Mouse (Mus musculus) kidney, embryonic 16.5 days (tissue): Measurements from ENCODE around the gene Tsen54. TPM values are rescaled to one million over a fixed set of nuclear protein-coding genes. Genes with fewer than 3 reads are reported as not detected.

Source experiments
- ATAC-seq: fragments of 200-750 bp; cut with Nextera tagmentation; 2 replicates; pipeline ENCODE4 v1.8.0; 2017; ENCODE audit warnings: moderate TSS enrichment; ENCODE audit not compliant: low FRiP score, low TSS enrichment
- H3K27ac ChIP-seq: fragments of 300-500 bp; sonication (generic); 2 replicates; pipeline ENCODE4 v1.5.1; 2014; ENCODE audit warnings: low read length
- H3K27me3 ChIP-seq: fragments of 300-500 bp; sonication (generic); 2 replicates; pipeline ENCODE4 v1.6.1; 2014; ENCODE audit warnings: low read length, control low read depth, mixed read lengths; ENCODE audit not compliant: insufficient read depth
- H3K36me3 ChIP-seq: fragments of 300-500 bp; sonication (generic); 2 replicates; pipeline ENCODE4 v1.6.1; 2014; ENCODE audit warnings: low read length, control low read depth, mixed read lengths; ENCODE audit not compliant: insufficient read depth
- H3K4me1 ChIP-seq: fragments of 300-500 bp; sonication (generic); 2 replicates; pipeline ENCODE4 v1.6.1; 2014; ENCODE audit warnings: low read length, control low read depth, mixed read lengths; ENCODE audit not compliant: insufficient read depth
- H3K4me2 ChIP-seq: fragments of 300-500 bp; sonication (generic); replicated peaks from 2 replicates; pipeline ENCODE4 v1.6.1; 2014; ENCODE audit warnings: low read depth, low read length
- H3K4me3 ChIP-seq: fragments of 300-500 bp; sonication (generic); 2 replicates; pipeline ENCODE4 v1.5.1; 2014; ENCODE audit warnings: mild to moderate bottlenecking, low read length
- H3K9ac ChIP-seq: fragments of 300-500 bp; sonication (generic); replicated peaks from 2 replicates; pipeline ENCODE4 v1.6.1; 2014; ENCODE audit warnings: low read length
- H3K9me3 ChIP-seq: fragments of 300-500 bp; sonication (generic); 2 replicates; pipeline ENCODE4 v1.6.1; 2016; ENCODE audit warnings: low read length, control low read depth
- WGBS: fragments of 180-500 bp; shearing (Covaris S2); extraction: QIAGEN DNeasy Blood & Tissue Kit; methylation state at CpG from one replicate; pipeline ENCODE4 v1.1.7; 2014; 5-methylcytosine and 5-hydroxymethylcytosine counted together
- polyA plus RNA-seq: library from polyadenylated mRNA; unstranded; fragments of >200 nt; fragmentation: Nextera tagmentation; extraction: Ambion mirVana; gene quantifications from 2 replicates; pipeline ENCODE4 v1.2.1, GENCODE M21; 2015

Gene Tsen54
- 48.1 and 50.2 TPM in 2 replicates for polyA plus RNA-seq

DNA sequence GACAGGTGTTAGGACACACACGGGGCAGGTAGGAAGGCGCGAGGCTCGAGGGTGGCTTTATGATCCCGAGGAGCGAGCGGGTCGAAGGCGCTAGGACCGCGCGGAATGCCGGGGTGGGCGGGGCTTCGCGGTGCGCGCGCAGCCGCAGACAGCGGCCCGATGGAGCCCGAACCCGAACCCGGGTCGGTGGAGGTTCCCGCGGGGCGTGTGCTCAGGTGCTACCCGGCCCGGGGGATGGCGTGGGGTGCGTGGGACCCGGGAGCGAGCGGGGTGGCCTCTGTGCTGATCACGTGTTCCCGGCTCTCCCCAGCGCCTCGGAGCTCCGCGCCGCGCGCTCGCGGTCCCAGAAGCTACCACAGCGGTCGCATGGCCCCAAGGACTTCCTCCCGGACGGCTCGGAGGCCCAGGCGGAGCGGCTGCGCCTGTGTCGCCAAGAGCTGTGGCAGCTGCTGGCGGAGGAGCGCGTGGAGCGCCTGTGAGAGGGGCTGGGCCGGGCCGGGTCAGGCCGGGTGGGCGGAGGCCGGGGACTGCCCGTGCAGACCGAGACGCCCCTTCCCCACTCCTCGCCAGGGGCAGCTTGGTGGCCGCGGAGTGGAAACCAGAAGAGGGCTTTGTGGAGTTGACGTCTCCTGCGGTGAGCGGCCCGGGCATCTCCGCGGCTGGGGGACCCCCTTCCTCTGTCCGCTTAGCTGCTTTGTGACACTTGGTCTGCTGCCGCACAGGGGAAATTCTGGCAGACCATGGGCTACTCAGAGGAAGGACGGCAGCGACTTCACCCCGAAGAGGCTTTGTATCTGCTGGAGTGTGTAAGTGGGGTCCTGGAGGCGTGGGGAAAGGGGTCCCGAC lies at the start of gene Tsen54:
TSS of gene Tsen54 (plus strand) at position 120 of the 846 bp plus-strand sequence.
- Histone ChIP-seq H3K36me3 (peaks cover 16% of the 10 kb centered on the region), H3K27me3 (no peaks in the 10 kb centered on the region), H3K9me3 (no peaks in the 10 kb centered on the region), H3K4me2 (peak within 1 kb of the TSS; percentile 75), H3K4me3 (peak within 1 kb of the TSS; percentile 96), H3K27ac (peak within 1 kb of the TSS; percentile 50), H3K4me1 (peaks cover 45% of the 10 kb centered on the region), H3K9ac (peak within 1 kb of the TSS; percentile 91)
- under 1% methylated on average over 65 of the region's 84 CpGs for WGBS
- peak; percentile 47 for ATAC-seq

DNA sequence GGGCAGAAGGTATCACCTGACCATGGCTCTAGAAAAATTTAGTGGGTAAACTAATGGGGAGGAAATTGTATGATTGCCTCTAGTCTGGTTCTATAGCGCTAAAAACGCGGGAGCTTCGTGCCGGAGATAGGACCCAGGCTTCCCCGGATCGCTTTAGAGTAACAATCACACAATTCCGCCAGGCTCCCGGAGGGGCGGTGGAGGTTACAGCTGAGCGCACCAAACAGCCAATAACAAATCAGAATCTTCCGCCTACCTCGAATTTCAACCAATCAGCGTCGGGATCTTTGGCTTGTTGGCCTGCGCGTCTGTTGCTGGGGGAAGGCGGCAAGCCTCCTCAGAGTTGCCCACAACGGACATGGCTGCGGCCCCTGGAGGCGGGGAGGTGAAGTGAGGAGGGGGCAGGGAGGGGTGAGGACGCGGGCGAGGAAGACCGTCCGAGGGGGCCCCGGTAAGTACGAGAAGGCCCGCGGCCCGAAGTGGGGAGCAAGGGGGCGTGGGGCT lies 49.4 kb upstream of the Tsen54 start, which contains the start of gene Tmem94:
TSS of gene Tmem94 (plus strand) at position 331 of the 504 bp plus-strand sequence.
- WGBS = under 1% methylated on average over 32 of the region's 32 CpGs
- Histone ChIP-seq H3K4me2 (peak within 1 kb of the TSS; percentile 72), H3K36me3 (no peaks in the 10 kb centered on the region), H3K9me3 (no peaks in the 10 kb centered on the region), H3K27me3 (no peaks in the 10 kb centered on the region), H3K27ac (peak within 1 kb of the TSS; percentile 91), H3K4me1 (peaks cover 28% of the 10 kb centered on the region), H3K9ac (peak within 1 kb of the TSS; percentile 93), H3K4me3 (peak within 1 kb of the TSS; percentile 92)
- ATAC-seq = peak; percentile 96

DNA sequence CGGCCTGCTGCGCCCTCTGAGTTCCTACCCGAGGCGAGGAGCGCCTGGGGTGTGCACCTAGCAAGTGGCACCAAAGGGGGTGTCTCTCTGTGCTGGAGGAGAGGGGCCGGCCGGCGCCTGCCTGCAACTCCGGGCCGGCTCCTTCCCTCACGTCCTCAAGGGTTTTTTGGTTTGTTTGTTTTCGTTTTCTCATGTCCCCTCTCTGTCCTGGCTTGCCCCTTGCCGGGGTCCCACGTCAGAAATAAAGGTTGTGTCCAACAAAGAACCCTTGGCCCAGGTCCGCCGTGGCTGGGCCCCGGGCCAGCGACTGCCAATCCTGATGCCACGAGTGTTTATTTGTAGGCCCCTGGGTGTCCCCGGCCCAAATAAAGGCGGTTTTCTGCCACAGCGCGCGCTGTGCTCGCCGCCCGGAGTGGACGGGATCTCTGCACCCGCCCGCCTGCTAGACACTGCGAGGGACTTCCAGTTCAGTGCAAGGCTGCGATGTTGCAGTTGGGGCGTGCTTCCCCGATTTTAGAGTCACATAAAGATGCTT lies 48.9 kb upstream of the Tsen54 start:
- H3K4me3 ChIP-seq = peak overlapping the region; percentile 92
- peak overlapping the region; percentile 91 for H3K27ac ChIP-seq
- H3K4me2 ChIP-seq = peak overlapping the region; percentile 72
- peaks cover 30% of the 10 kb centered on the region for H3K4me1 ChIP-seq
- H3K36me3 ChIP-seq = no peaks in the 10 kb centered on the region
- H3K9ac ChIP-seq = peak overlapping the region; percentile 93
- no peaks in the 10 kb centered on the region for H3K27me3 ChIP-seq
- WGBS = under 1% methylated on average over 34 of the region's 34 CpGs
- ATAC-seq = peak; percentile 87
- no peaks in the 10 kb centered on the region for H3K9me3 ChIP-seq

DNA sequence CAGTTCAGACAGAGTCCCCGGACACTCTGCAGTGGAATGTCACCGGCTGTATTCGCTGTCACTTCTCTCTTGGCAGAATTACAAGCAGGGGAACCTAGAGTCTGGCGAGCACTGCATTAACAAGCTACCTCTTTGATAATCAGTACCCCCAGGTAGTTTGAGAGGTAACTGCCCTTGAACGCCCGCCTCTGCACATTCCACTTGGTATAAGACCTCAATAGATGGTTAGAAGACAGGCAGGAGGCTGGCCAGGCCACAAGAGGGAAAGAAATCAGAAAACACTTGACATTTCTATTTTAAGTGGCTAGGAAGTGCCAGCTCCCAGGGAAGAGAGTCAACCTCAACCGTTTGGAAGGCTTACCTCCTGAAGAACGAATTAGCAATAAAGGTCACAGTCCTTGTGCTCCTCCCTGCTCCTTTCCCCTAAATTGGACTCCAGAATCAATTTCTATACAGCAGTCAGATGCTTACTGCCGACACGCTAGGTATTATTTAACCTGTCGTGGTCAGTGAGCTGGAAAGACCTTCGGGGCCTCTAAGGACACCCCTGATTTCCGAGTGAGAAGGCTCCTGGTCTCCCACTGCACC lies 48.1 kb upstream of the Tsen54 start:
- Histone ChIP-seq H3K27me3 (no peaks in the 10 kb centered on the region), H3K4me2 (peak overlapping the region; percentile 72), H3K27ac (peak overlapping the region; percentile 91), H3K9me3 (no peaks in the 10 kb centered on the region), H3K36me3 (no peaks in the 10 kb centered on the region), H3K9ac (peak overlapping the region; percentile 93), H3K4me1 (peaks cover 30% of the 10 kb centered on the region), H3K4me3 (peak overlapping the region; percentile 92)
- 18% methylated on average over 13 of the region's 13 CpGs for WGBS
- no peak; the same call in 1 of the 2 replicates for ATAC-seq

DNA sequence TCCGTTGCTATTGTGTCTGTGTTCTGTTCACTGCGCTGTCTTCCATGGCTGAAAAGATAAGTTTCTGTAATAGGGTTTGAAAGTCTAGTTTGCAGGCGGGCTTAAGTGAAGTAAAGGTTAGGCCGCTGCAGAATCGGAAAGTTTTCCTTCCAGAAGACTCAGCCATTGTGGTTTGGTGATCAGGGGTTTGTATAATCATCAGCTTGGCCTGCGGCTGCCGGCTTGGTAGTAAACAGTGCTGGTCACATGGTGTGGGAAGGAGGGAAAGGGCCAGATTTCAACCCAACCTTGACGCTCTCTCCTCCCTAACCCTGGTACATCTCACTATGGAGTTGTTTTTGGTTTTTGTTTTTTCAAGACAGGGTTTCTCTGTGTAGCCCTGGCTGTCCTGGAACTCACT lies 47.5 kb upstream of the Tsen54 start:
- Histone ChIP-seq H3K27ac (peak overlapping the region; percentile 91), H3K4me1 (peaks cover 30% of the 10 kb centered on the region), H3K27me3 (no peaks in the 10 kb centered on the region), H3K4me3 (peak overlapping the region; percentile 92), H3K36me3 (no peaks in the 10 kb centered on the region), H3K4me2 (peak overlapping the region; percentile 72), H3K9ac (peak overlapping the region; percentile 93), H3K9me3 (no peaks in the 10 kb centered on the region)
- ATAC-seq = no peak
- 69% methylated on average over 8 of the region's 8 CpGs for WGBS

DNA sequence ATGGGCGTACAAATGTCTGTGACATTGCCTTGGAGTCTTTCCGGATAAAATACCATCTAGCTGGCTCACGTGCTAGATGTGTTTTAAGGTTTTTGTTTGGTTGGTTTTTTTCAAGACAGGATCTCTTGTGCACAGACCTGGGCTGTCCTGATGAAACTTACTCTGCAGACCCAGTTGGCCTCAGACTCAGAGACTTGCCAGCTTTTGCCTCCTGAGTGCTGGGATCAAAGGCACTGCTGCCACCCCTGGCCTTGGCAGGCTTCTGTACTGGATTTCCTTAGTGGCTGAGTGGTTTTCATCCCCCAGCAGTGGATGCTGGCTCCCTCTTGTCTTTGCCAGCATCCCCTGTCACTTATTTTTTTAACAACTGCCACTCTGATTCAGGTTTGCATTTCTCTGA lies 45.6 kb upstream of the Tsen54 start:
- H3K4me2 ChIP-seq = no peak overlapping the region
- no peaks in the 10 kb centered on the region for H3K27me3 ChIP-seq
- H3K4me1 ChIP-seq = peaks cover 30% of the 10 kb centered on the region
- WGBS = 69% methylated on average over 3 of the region's 3 CpGs
- H3K9ac ChIP-seq = no peak overlapping the region; the same call in 1 of the 2 replicates
- H3K27ac ChIP-seq = peak overlapping the region; percentile 17; the same call in 1 of the 2 replicates
- no peaks in the 10 kb centered on the region for H3K9me3 ChIP-seq
- H3K4me3 ChIP-seq = no peak overlapping the region
- 0 out of 2 replicates have a peak, but pooled peaks cover 5% of the 10 kb centered on the region for H3K36me3 ChIP-seq
- ATAC-seq = no peak

DNA sequence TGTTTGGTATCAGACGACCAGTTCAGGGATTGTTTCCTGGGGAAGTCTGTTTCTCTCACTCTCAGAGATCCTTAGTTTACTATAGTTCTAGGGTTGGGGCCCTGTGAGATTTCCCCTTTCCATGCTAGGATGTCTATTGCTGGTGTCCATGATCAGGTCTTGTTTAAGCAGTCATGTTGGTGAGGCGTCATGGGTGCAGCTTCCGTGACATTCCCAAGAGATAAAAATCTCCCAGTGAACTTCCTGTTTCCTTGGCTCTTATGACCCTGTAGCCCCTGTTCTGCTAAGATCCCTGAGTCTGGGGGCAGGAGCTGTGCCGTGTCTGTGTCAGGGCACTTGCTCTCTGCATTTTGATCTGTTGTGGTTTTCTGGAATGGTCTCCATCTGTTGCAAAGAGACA lies 39.9 kb upstream of the Tsen54 start:
- H3K27me3 ChIP-seq = no peaks in the 10 kb centered on the region
- H3K9me3 ChIP-seq = no peaks in the 10 kb centered on the region
- no peak for ATAC-seq
- peak overlapping the region; percentile 25; the same call in 1 of the 2 replicates for H3K27ac ChIP-seq
- H3K4me1 ChIP-seq = peaks cover 56% of the 10 kb centered on the region
- H3K4me3 ChIP-seq = no peak overlapping the region
- H3K36me3 ChIP-seq = 0 out of 2 replicates have a peak, but pooled peaks cover 5% of the 10 kb centered on the region
- 23% methylated on average over 4 of the region's 4 CpGs for WGBS
- peak overlapping the region; percentile 8; the same call in 1 of the 2 replicates for H3K9ac ChIP-seq
- H3K4me2 ChIP-seq = no peak overlapping the region

DNA sequence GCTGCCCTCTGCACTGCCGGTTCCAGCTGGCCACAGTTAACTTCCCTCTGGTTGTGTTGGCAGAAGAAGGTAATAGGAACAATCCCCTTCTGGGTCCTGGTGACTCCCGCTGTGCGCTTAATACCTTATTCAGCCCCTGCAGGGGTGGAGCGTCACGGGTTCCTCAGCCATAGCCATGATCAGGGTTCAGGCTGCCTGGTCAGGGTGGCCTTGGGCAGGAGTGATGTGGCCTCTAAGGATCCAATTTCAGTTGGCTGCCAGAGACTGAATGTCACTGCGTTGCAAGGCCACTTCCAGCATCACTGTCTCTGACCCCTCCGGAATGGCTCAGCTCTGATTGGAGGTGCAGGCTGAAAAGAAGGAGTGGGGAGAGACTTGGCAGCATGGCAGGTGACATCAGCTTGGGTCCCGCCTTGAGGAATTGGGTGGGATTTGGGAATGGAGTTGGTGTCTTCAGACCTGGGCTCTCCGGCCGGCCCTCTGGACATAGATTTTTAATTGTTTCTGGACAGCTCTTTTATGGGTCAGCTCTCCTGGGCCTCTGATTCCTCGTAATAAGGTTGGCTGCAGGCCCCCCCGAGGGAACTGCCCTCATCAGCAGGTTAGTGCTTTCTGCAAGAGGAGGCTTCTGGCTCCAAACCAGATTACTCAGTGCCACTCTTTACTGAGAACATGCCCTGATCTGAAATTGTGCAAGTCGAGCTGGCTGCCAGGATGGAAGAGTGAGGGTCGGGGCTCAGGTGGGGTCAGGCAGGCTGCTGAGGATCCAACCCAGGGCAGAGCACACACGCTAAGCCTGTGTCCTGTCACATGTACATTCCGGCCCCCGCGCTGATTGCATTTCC lies 38.5 kb upstream of the Tsen54 start:
- H3K27ac ChIP-seq = peak overlapping the region; percentile 51
- WGBS = 30% methylated on average over 18 of the region's 18 CpGs
- H3K36me3 ChIP-seq = 0 out of 2 replicates have a peak, but pooled peaks cover 5% of the 10 kb centered on the region
- H3K4me2 ChIP-seq = peak overlapping the region; percentile 8; the same call in 1 of the 2 replicates
- no peak overlapping the region for H3K4me3 ChIP-seq
- peaks cover 64% of the 10 kb centered on the region for H3K4me1 ChIP-seq
- H3K9ac ChIP-seq = peak overlapping the region; percentile 27; the same call in 1 of the 2 replicates
- H3K9me3 ChIP-seq = no peaks in the 10 kb centered on the region
- ATAC-seq = 0 out of 2 replicates have a peak, but pooled peaks have one; percentile 18
- no peaks in the 10 kb centered on the region for H3K27me3 ChIP-seq

DNA sequence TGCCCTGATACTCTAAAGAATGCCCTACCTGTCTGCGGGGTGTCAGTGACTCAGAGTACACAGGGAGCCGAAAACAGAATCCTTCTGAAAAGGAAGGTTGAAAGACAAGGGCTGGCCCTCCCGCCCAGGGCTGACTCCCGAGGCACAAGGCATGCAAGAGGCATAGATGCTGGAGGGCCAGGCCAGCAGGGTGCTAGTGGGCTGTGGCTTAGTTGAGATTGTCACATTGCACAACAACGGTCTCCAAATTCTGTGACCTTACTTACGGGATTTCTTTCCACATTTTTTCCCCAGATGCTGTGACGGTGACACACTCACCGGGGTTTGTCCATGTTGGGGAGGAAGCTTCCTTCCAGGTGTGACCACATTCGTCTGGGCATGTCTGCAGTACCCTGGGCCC lies 37.6 kb upstream of the Tsen54 start:
- H3K9ac ChIP-seq = 0 out of 2 replicates have a peak overlapping the region, but pooled peaks have one; percentile 18
- 72% methylated on average over 9 of the region's 9 CpGs for WGBS
- no peaks in the 10 kb centered on the region for H3K9me3 ChIP-seq
- H3K27ac ChIP-seq = peak overlapping the region; percentile 37; the same call in 1 of the 2 replicates
- H3K36me3 ChIP-seq = 0 out of 2 replicates have a peak, but pooled peaks cover 5% of the 10 kb centered on the region
- H3K4me3 ChIP-seq = no peak overlapping the region
- H3K27me3 ChIP-seq = no peaks in the 10 kb centered on the region
- ATAC-seq = no peak
- H3K4me2 ChIP-seq = no peak overlapping the region
- H3K4me1 ChIP-seq = peaks cover 67% of the 10 kb centered on the region
